Mouse (Mus musculus) neural tube, embryonic 11.5 days (tissue): ENCODE results near the gene Ice1. TPM values are rescaled to one million over a fixed set of nuclear protein-coding genes. Genes with fewer than 3 reads are reported as not detected.

Experiments
- ATAC-seq: fragments of 200-750 bp; cut with Nextera tagmentation; 2 replicates; pipeline ENCODE4 v1.8.0; 2017; ENCODE audit warnings: moderate number of reproducible peaks, mild to moderate bottlenecking, moderate TSS enrichment, moderate library complexity; ENCODE audit not compliant: insufficient read depth, low FRiP score, low TSS enrichment
- DNase-seq: peaks from one replicate; pipeline ENCODE4 v3.0.0-alpha.2; 2015; ENCODE audit warnings: low spot score
- H3K27ac ChIP-seq: fragments of 300-500 bp; sonication (generic); 2 replicates; pipeline ENCODE4 v1.5.1; 2014; ENCODE audit warnings: low read depth, mild to moderate bottlenecking, low read length
- H3K27me3 ChIP-seq: fragments of 300-500 bp; sonication (generic); 2 replicates; pipeline ENCODE4 v1.6.1; 2014; ENCODE audit warnings: mild to moderate bottlenecking, low read length, mixed read lengths; ENCODE audit not compliant: control insufficient read depth, insufficient read depth
- H3K36me3 ChIP-seq: fragments of 300-500 bp; sonication (generic); 2 replicates; pipeline ENCODE4 v1.6.1; 2014; ENCODE audit warnings: mild to moderate bottlenecking, low read length, moderate library complexity, mixed read lengths; ENCODE audit not compliant: control insufficient read depth, insufficient read depth
- H3K4me1 ChIP-seq: fragments of 300-500 bp; sonication (generic); 2 replicates; pipeline ENCODE4 v1.6.1; 2014; ENCODE audit warnings: low read length, mixed read lengths; ENCODE audit not compliant: control insufficient read depth, insufficient read depth
- H3K4me2 ChIP-seq: fragments of 300-500 bp; sonication (generic); 2 replicates; pipeline ENCODE4 v1.6.1; 2014; ENCODE audit warnings: low read depth, mild to moderate bottlenecking, moderate library complexity
- H3K4me3 ChIP-seq: fragments of 300-500 bp; sonication (generic); 2 replicates; pipeline ENCODE4 v1.5.1; 2014; ENCODE audit warnings: low read depth, low read length
- H3K9ac ChIP-seq: fragments of 300-500 bp; sonication (generic); 2 replicates; pipeline ENCODE4 v1.6.1; 2014; ENCODE audit warnings: mild to moderate bottlenecking, low read length
- H3K9me3 ChIP-seq: fragments of 300-500 bp; sonication (generic); 2 replicates; pipeline ENCODE4 v1.6.1; 2016; ENCODE audit warnings: low read length; ENCODE audit not compliant: control insufficient read depth
- WGBS: fragments of 180-500 bp; shearing (Covaris S2); extraction: QIAGEN DNeasy Blood & Tissue Kit; methylation state at CpG from one replicate; pipeline ENCODE4 v1.1.7; 2014; 5-methylcytosine and 5-hydroxymethylcytosine counted together
- polyA plus RNA-seq: library from polyadenylated mRNA; unstranded; fragments of >200 nt; fragmentation: Nextera tagmentation; extraction: Ambion mirVana; gene quantifications from 2 replicates; pipeline ENCODE4 v1.2.1, GENCODE M21; 2014

The Ice1 gene
- polyA plus RNA-seq, 1 experiment from 2014 or later = 35.1 TPM

DNA sequence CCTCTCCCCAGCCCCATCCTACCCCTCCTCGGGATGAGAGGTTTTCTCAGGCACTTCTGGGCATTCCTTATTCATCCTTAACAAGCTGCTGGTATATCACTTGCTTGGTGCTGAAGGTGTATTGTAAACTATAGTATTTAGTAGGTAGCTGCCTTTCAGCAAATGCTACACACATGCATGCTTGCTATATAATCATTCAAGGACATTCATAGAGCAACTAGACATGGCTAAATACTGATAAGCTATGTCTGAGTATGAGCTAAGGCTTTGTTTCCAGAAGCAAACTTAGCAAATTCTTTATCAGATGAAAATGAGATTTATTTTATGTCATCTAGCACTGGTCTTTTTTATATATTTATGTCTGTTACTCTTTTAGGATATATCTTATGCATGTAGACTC is 11.8 kb downstream of the Ice1 start:
- Histone ChIP-seq H3K4me2 (no peak overlapping the region), H3K4me1 (no peaks in the 10 kb centered on the region), H3K9ac (no peak overlapping the region), H3K9me3 (no peaks in the 10 kb centered on the region), H3K27ac (no peak overlapping the region), H3K4me3 (no peak overlapping the region), H3K27me3 (no peaks in the 10 kb centered on the region), H3K36me3 (no peaks in the 10 kb centered on the region)
- DNase-seq = no peak
- no peak for ATAC-seq
- 50% methylated on average over 1 of the region's 1 CpGs for WGBS

DNA sequence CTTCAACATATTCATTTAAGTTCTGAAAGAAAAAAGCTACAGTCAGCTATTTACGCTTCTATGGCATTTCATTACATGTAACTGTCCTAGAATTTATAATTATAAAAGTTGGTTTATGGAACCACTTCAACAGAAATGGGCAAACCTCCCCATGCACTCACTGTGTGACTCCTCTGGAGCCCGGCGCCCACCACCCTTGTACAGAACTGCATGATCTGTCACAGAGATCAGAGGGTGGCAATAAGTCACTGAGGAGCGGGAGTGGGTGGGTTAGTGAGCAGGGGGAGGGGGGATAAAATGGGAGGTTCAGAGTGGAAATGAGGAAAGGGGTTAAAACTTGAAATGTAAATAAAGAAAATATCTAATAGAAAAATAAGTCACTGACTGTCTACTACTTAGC is 13.0 kb downstream of the Ice1 start:
- H3K4me3 ChIP-seq = no peak overlapping the region
- 81% methylated on average over 4 of the region's 4 CpGs for WGBS
- ATAC-seq (no peak), DNase-seq (no peak)
- H3K9me3 ChIP-seq = no peaks in the 10 kb centered on the region
- H3K27ac ChIP-seq = no peak overlapping the region
- no peak overlapping the region for H3K9ac ChIP-seq
- no peaks in the 10 kb centered on the region for H3K27me3 ChIP-seq
- no peak overlapping the region for H3K4me2 ChIP-seq
- peaks cover 2% of the 10 kb centered on the region; the same call in 1 of the 2 replicates for H3K36me3 ChIP-seq
- no peaks in the 10 kb centered on the region for H3K4me1 ChIP-seq

DNA sequence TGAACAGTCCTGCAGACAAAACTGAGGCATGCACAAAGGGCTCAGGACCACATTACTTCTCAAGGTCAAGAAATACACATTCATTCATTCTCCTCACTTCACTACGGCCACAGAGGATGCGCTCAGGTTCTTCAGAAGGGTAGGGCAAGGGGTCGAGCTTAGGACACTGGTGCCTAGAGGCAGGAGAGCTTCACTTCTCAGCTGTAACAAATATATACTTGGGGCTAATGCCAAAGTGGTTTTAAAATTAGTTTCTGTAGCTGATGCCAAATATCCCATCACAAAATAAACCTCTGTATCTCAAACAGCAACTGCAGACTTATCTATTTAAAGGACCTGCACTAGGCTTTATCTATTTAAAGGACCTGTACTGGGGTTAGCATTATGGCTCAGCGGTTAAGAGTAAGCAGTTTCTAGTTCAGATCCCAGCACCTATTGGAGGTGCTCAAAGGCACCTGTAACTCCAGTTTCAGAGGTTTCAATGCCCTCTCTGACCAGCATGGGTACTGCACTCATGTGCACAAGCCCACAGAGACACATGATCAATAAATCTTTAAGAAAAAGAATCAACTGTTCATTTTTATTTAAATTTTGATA is 14.9 kb downstream of the Ice1 start:
- no peaks in the 10 kb centered on the region for H3K9me3 ChIP-seq
- WGBS = 93% methylated on average over 4 of the region's 4 CpGs
- no peak overlapping the region for H3K4me2 ChIP-seq

DNA sequence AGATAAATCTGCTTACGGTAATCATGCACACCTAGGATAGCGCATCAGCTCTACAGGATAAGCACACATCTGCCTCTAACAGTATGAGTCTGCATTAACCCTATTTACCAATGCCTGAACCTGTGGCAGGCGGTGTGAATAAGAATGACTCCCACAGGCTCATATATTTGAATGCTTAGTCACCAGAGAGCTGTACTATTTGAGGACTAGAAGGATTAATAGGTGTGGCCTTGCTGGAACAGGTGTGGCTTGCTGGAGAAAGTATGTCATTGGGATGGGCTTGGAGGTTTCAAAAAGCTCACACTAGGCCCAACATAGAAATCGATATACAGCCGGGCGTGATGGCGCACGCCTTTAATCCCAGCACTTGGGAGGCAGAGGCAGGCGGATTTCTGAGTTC is 15.9 kb downstream of the Ice1 start:
- no peak for ATAC-seq
- peaks cover 2% of the 10 kb centered on the region; the same call in 1 of the 2 replicates for H3K36me3 ChIP-seq

More for the DNA sequence above, 14.9 kb downstream of the Ice1 start:
- no peaks in the 10 kb centered on the region for H3K27me3 ChIP-seq
- H3K27ac ChIP-seq = no peak overlapping the region
- no peaks in the 10 kb centered on the region for H3K4me1 ChIP-seq
- no peak overlapping the region for H3K9ac ChIP-seq
- peaks cover 2% of the 10 kb centered on the region; the same call in 1 of the 2 replicates for H3K36me3 ChIP-seq
- ATAC-seq (no peak), DNase-seq (no peak)
- no peak overlapping the region for H3K4me3 ChIP-seq

DNA sequence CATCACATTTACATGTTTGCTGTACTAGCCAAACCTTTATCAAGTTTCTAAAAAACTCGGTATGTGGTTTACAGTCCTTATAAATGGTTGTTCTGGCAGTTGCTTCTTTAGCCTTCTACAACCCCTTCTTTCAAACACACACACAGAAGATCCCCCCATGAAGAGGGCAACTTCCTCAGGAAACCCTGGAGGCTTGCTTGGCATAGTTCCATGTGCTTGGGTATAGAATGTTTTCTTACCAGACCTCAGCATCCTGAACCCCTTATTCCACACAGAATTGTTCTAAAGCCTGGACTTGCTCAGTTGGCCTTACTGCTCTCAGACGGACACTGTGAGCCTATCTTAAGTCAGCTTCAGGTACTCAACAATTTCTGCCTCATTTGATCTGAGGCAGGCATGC is 24.6 kb downstream of the Ice1 start:
- no peak for DNase-seq
- Histone ChIP-seq H3K27me3 (no peaks in the 10 kb centered on the region), H3K9ac (no peak overlapping the region), H3K9me3 (no peaks in the 10 kb centered on the region), H3K4me3 (no peak overlapping the region), H3K4me1 (no peaks in the 10 kb centered on the region), H3K36me3 (peaks cover 5% of the 10 kb centered on the region; the same call in 1 of the 2 replicates), H3K4me2 (no peak overlapping the region), H3K27ac (no peak overlapping the region)
- WGBS = 91% methylated on average over 2 of the region's 2 CpGs
- no peak for ATAC-seq

More for the DNA sequence above, 15.9 kb downstream of the Ice1 start:
- no peak for DNase-seq
- H3K9ac ChIP-seq = no peak overlapping the region
- H3K27me3 ChIP-seq = no peaks in the 10 kb centered on the region
- H3K27ac ChIP-seq = no peak overlapping the region
- no peaks in the 10 kb centered on the region for H3K4me1 ChIP-seq
- WGBS = 93% methylated on average over 9 of the region's 9 CpGs
- no peak overlapping the region for H3K4me2 ChIP-seq
- H3K9me3 ChIP-seq = no peaks in the 10 kb centered on the region
- H3K4me3 ChIP-seq = no peak overlapping the region

DNA sequence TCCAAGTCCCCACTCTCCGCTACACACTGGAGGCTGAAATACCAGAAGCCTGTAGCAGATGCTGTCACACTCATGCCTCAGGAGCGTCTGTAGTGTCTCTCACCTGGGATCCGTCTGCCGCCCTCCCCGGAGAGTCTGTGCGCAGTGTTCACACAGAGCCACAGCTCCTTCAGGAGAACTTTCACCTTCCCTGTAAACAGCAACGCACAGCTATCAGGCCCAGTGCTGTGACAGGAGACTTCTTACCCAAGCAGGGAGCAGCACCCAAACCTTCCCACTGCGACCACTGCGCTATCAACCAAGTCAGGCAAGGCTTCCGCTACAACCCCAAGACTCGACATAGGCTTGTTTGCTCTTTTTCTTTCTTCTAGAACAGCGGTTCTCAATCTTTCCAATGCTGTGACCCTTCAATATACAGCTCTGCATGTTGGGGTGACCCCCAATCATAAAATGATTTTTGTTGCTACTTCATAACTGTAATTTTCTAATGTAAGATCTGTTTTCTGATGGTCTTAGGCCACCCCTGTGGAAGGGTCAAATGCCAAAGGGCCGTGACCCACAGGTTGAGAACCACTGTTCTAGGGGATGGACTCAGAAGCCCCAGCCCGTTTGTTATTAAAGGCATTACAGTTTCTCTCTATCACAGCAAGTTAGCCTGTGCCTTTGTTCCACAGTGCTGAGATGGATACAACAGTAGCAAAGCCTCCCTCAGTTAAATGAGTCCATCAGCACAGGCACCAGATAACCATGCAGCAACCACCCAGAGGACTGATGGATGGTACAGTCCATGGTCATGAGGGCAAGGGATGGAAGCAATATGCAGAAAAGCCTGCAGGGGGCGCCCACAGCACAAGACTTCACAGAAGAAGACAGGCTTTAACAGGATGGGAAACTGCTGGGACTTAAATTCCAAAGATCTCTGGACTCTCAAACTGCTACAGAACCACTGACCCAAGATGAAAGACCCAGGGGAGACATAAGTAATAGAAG is 26.7 kb downstream of the Ice1 start:
- 86% methylated on average over 15 of the region's 15 CpGs for WGBS
- no peak for ATAC-seq

DNA sequence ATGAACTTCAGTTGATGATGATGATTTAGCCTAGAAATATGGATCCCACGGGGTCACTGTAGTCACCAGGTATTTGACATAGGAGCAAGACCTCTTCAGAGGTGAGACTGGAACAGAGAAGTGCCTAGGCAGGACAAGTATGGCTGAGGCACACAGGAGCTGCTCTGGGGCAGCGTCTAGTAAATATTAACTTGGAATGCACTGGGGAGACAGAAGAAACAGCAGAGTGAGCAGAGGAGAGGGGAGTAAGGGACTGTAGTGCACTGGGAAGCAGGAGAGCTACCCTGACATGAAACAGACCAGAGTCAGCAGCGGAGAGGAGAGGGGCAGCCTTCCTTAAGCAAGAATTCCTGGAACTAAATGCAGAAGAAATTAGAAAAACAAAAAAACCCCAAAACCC is 27.8 kb downstream of the Ice1 start:
- Histone ChIP-seq H3K36me3 (peaks cover 15% of the 10 kb centered on the region), H3K9ac (no peak overlapping the region)
- 85% methylated on average over 3 of the region's 3 CpGs for WGBS

More for the DNA sequence above, 26.7 kb downstream of the Ice1 start:
- H3K27ac ChIP-seq = no peak overlapping the region
- peaks cover 7% of the 10 kb centered on the region for H3K36me3 ChIP-seq
- no peak overlapping the region for H3K4me2 ChIP-seq
- H3K4me1 ChIP-seq = no peaks in the 10 kb centered on the region
- peak; percentile 80 for DNase-seq
- H3K4me3 ChIP-seq = no peak overlapping the region
- H3K27me3 ChIP-seq = no peaks in the 10 kb centered on the region
- H3K9ac ChIP-seq = no peak overlapping the region
- no peaks in the 10 kb centered on the region for H3K9me3 ChIP-seq

DNA sequence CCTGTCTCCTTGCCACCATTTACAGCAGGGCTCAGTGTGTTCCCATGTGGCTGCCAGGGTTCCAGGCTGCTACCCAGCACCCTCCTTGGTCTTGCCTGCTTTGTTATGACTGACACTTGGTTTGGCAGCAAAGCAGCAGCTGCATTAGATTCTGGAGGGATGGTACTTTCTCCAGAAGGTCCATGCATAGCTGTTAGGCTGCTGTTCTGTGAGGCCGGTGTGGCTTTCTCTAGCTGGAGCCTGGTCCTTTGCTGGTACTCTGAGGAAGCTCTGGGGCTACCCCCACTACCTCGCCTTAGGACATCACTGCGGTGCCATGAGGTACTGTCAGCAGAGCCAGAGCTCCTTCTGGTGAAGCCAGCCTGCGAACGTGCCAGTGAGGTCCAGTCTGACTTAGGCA is 32.1 kb downstream of the Ice1 start:
- no peaks in the 10 kb centered on the region for H3K9me3 ChIP-seq
- no peak overlapping the region for H3K9ac ChIP-seq
- H3K36me3 ChIP-seq = peaks cover 26% of the 10 kb centered on the region
- no peak overlapping the region for H3K4me3 ChIP-seq
- no peak for ATAC-seq
- WGBS = 95% methylated on average over 5 of the region's 5 CpGs
- H3K4me2 ChIP-seq = no peak overlapping the region
- no peaks in the 10 kb centered on the region for H3K27me3 ChIP-seq
- no peak for DNase-seq
- no peak overlapping the region for H3K27ac ChIP-seq
- H3K4me1 ChIP-seq = no peaks in the 10 kb centered on the region

More for the DNA sequence above, 27.8 kb downstream of the Ice1 start:
- no peaks in the 10 kb centered on the region for H3K9me3 ChIP-seq
- ATAC-seq (no peak), DNase-seq (no peak)
- no peaks in the 10 kb centered on the region for H3K4me1 ChIP-seq
- H3K4me2 ChIP-seq = no peak overlapping the region
- no peak overlapping the region for H3K4me3 ChIP-seq
- H3K27ac ChIP-seq = no peak overlapping the region
- no peaks in the 10 kb centered on the region for H3K27me3 ChIP-seq
